In genomic region chr10:14027751-14028150, GRCm38 (mm10) we compare ENCODE assay signal across 17 mouse cellular contexts.
"Had no signal": no experiment of that assay in that cellular context is flagged by ENCODE, and none has a peak within 500 bp of the region (broad histone marks: within the 10 kb centered on the region; RNA-seq: fewer than 3 reads in every experiment).

No protein-coding gene starts in this region.

- ATAC-seq: midbrain, embryonic 13.5 days; midbrain, embryonic 15.5 days had no signal

- H3K36me3 ChIP-seq: midbrain, embryonic 10.5 days; midbrain, embryonic 13.5 days; midbrain, embryonic 15.5 days; neural tube, embryonic 13.5 days; neural tube, embryonic 15.5 days had no signal

- H3K4me2 ChIP-seq: lung, embryonic 14.5 days; midbrain, embryonic 13.5 days; midbrain, embryonic 15.5 days; neural tube, embryonic 13.5 days; neural tube, embryonic 15.5 days had no signal

- H3K27ac ChIP-seq: midbrain, embryonic 10.5 days; midbrain, embryonic 13.5 days; midbrain, embryonic 15.5 days; neural tube, embryonic 13.5 days; neural tube, embryonic 15.5 days had no signal

- H3K4me1 ChIP-seq: midbrain, embryonic 10.5 days; midbrain, embryonic 13.5 days; midbrain, embryonic 15.5 days; neural tube, embryonic 13.5 days had no signal

- H3K9me3 ChIP-seq: midbrain, embryonic 10.5 days; midbrain, embryonic 13.5 days; midbrain, embryonic 15.5 days; neural tube, embryonic 13.5 days; neural tube, embryonic 15.5 days had no signal

- DNase-seq: lung, embryonic 14.5 days; lung, postnatal 10 days; lung, postnatal 4 days; retina, postnatal 1 day; right cerebral cortex, adult 18-20 months; right cerebral cortex, postnatal 25 days; right cerebral cortex, postnatal 4 days; spleen, adult 18-20 months; thymus, adult 18-20 months; thymus, postnatal 14 days; thymus, postnatal 36 days had no signal

- H3K27me3 ChIP-seq: midbrain, embryonic 13.5 days; midbrain, embryonic 15.5 days; neural tube, embryonic 13.5 days; neural tube, embryonic 15.5 days had no signal

- H3K4me3 ChIP-seq: midbrain, embryonic 10.5 days; midbrain, embryonic 13.5 days; midbrain, embryonic 15.5 days; myocyte; neural tube, embryonic 13.5 days; neural tube, embryonic 15.5 days had no signal

- H3K9ac ChIP-seq: lung, embryonic 14.5 days; midbrain, embryonic 13.5 days; midbrain, embryonic 15.5 days; neural tube, embryonic 13.5 days; neural tube, embryonic 15.5 days had no signal
